Mouse (Mus musculus) midbrain, postnatal 0 days (tissue): ENCODE measurements at regions not wholly inside any gene's neighbourhood (a gene's known extent, or its start where the extent isn't known, plus 50 kb on each side); places are given as distances from the start of the nearest gene placed in this dataset.

Experiments used
- ATAC-seq: fragments of 200-750 bp; cut with Nextera tagmentation; 2 replicates; pipeline ENCODE4 v1.8.0; 2017; ENCODE audit warnings: moderate number of reproducible peaks, mild to moderate bottlenecking, moderate TSS enrichment, moderate library complexity; ENCODE audit not compliant: low FRiP score
- DNase-seq: peaks from one replicate; pipeline ENCODE4 v3.0.0-alpha.2; 2015; ENCODE audit warnings: low spot score
- H3K27ac ChIP-seq: fragments of 300-500 bp; sonication (generic); 2 replicates; pipeline ENCODE4 v1.5.1; 2014; ENCODE audit warnings: low read depth, mild to moderate bottlenecking, low read length, mixed read lengths
- H3K27me3 ChIP-seq: fragments of 300-500 bp; sonication (generic); 2 replicates; pipeline ENCODE4 v1.6.1; 2014; ENCODE audit warnings: low read length, control low read depth, mixed read lengths; ENCODE audit not compliant: insufficient read depth
- H3K36me3 ChIP-seq: fragments of 300-500 bp; sonication (generic); 2 replicates; pipeline ENCODE4 v1.6.1; 2014; ENCODE audit warnings: low read length, control low read depth, mixed read lengths; ENCODE audit not compliant: insufficient read depth
- H3K4me1 ChIP-seq: fragments of 300-500 bp; sonication (generic); 2 replicates; pipeline ENCODE4 v1.6.1; 2014; ENCODE audit warnings: mild to moderate bottlenecking, control low read depth, antibody characterized with exemption, low read length, mixed read lengths; ENCODE audit not compliant: insufficient read depth
- H3K4me2 ChIP-seq: fragments of 300-500 bp; sonication (generic); 2 replicates; pipeline ENCODE4 v1.6.1; 2014; ENCODE audit warnings: low read depth, mild to moderate bottlenecking, low read length, mixed read lengths; ENCODE audit not compliant: poor library complexity, severe bottlenecking
- H3K4me3 ChIP-seq: fragments of 300-500 bp; sonication (generic); 2 replicates; pipeline ENCODE4 v1.5.1; 2014; ENCODE audit warnings: low read depth, mild to moderate bottlenecking, low read length, moderate library complexity
- H3K9ac ChIP-seq: fragments of 300-500 bp; sonication (generic); replicated peaks from 2 replicates; pipeline ENCODE4 v1.6.1; 2014; ENCODE audit warnings: mild to moderate bottlenecking, low read length, moderate library complexity, mixed read lengths; ENCODE audit not compliant: poor library complexity, severe bottlenecking
- H3K9me3 ChIP-seq: fragments of 300-500 bp; sonication (generic); 2 replicates; pipeline ENCODE4 v1.6.1; 2016; ENCODE audit warnings: low read length, control low read depth
- CTCF ChIP-seq: IDR thresholded peaks from 2 replicates; pipeline ENCODE4 v1.5.1; 2016; ENCODE audit warnings: antibody characterized with exemption, mild to moderate bottlenecking
- WGBS: fragments of 180-500 bp; shearing (Covaris S2); extraction: QIAGEN DNeasy Blood & Tissue Kit; methylation state at CpG from one replicate; pipeline ENCODE4 v1.1.7; 2014; 5-methylcytosine and 5-hydroxymethylcytosine counted together

GRCm38 (mm10) chr2:128367266-128368150 lies 223.5 kb upstream of the Spdye4c start:
- H3K4me1 ChIP-seq = no peaks in the 10 kb centered on the region
- no peaks in the 10 kb centered on the region for H3K36me3 ChIP-seq
- H3K4me3 ChIP-seq = no peak overlapping the region
- H3K4me2 ChIP-seq = no peak overlapping the region
- 89% methylated on average over 14 of the region's 14 CpGs for WGBS
- H3K27ac ChIP-seq = no peak overlapping the region
- ATAC-seq (no peak), DNase-seq (peak; percentile 10)
- no peaks in the 10 kb centered on the region for H3K27me3 ChIP-seq
- no peaks in the 10 kb centered on the region for H3K9me3 ChIP-seq
- H3K9ac ChIP-seq = no peak overlapping the region
- no peak for TF ChIP-seq CTCF

GRCm38 (mm10) chr2:128368534-128369273 lies 222.3 kb upstream of the Spdye4c start:
- Histone ChIP-seq H3K27me3 (no peaks in the 10 kb centered on the region), H3K4me3 (no peak overlapping the region), H3K4me2 (no peak overlapping the region), H3K36me3 (no peaks in the 10 kb centered on the region), H3K9me3 (no peaks in the 10 kb centered on the region), H3K27ac (no peak overlapping the region), H3K9ac (no peak overlapping the region), H3K4me1 (no peaks in the 10 kb centered on the region; the same call in 1 of the 2 replicates)
- 64% methylated on average over 7 of the region's 7 CpGs for WGBS
- peak; percentile 51 for TF ChIP-seq CTCF
- no peak for DNase-seq
- ATAC-seq = no peak

- Histone ChIP-seq H3K4me1 (no peaks in the 10 kb centered on the region; the same call in 1 of the 2 replicates), H3K36me3 (no peaks in the 10 kb centered on the region), H3K4me3 (no peak overlapping the region), H3K9ac (no peak overlapping the region), H3K4me2 (no peak overlapping the region), H3K27me3 (no peaks in the 10 kb centered on the region), H3K27ac (no peak overlapping the region), H3K9me3 (no peaks in the 10 kb centered on the region)
- ATAC-seq (no peak), DNase-seq (peak; percentile 17)
- 78% methylated on average over 10 of the region's 10 CpGs for WGBS
- TF ChIP-seq CTCF = no peak
Observed at GRCm38 (mm10) chr2:128370821-128371220, 220.2 kb upstream of the Spdye4c start.

GRCm38 (mm10) chr2:128372204-128372603 lies 218.8 kb upstream of the Spdye4c start:
- no peaks in the 10 kb centered on the region for H3K36me3 ChIP-seq
- H3K4me1 ChIP-seq = no peaks in the 10 kb centered on the region; the same call in 1 of the 2 replicates
- ATAC-seq (no peak), DNase-seq (no peak)
- WGBS = 85% methylated on average over 13 of the region's 13 CpGs
- no peaks in the 10 kb centered on the region for H3K9me3 ChIP-seq
- H3K27ac ChIP-seq = no peak overlapping the region
- no peak overlapping the region for H3K4me3 ChIP-seq
- H3K9ac ChIP-seq = no peak overlapping the region
- H3K27me3 ChIP-seq = no peaks in the 10 kb centered on the region
- H3K4me2 ChIP-seq = no peak overlapping the region
- no peak for TF ChIP-seq CTCF

DNA sequence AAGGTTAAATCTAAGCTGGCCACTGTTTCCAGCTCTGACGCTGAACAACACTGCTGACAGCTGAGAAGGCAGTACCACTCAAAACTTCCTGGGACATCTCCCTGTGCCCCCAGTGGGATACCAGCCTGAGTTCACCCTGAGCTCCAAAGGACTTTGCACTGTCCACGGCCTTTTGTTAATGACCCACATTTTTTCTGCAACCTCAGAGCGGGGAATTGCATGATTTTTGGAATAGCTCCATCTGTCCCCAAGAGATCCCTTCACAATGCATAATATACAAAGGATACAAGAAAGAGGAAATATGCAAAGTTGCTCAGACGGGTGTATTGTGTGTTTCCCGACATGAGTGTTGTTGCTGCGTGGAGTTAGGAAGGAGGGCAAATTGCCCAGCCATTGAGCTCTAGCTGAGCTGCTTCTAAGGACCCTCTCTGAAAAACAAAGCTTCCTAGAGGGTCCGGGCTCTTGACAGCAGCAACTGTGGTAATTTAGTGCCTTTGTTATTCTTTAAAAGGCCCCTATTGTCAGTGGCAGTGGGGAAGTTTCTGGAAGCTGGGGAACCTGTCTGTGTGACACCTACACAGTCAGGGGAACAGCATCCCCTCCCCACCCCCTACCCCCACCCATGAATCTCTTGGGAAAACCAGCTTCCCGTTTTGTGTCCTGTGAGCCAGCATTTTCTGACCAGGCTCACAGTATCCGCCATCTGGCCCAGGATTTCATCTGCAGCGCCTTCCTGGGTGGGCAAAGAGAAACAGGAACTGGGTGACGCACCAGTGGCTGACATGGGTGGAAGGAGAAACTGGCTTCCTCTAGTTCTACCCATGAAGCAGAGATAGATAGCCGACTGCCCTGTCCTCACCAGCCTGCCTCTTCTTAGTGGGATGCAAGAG lies 217.4 kb upstream of the Spdye4c start:
- 30% methylated on average over 12 of the region's 12 CpGs for WGBS
- no peaks in the 10 kb centered on the region for H3K9me3 ChIP-seq
- no peak overlapping the region for H3K4me2 ChIP-seq
- H3K9ac ChIP-seq = no peak overlapping the region
- H3K36me3 ChIP-seq = no peaks in the 10 kb centered on the region
- peak; percentile 37 for DNase-seq
- no peaks in the 10 kb centered on the region for H3K27me3 ChIP-seq
- H3K27ac ChIP-seq = no peak overlapping the region
- H3K4me3 ChIP-seq = no peak overlapping the region
- no peaks in the 10 kb centered on the region; the same call in 1 of the 2 replicates for H3K4me1 ChIP-seq
- no peak for TF ChIP-seq CTCF
- ATAC-seq = no peak
